Mouse (Mus musculus): Measurements from ENCODE around the gene Mmp11. TPM values are rescaled to one million over a fixed set of nuclear protein-coding genes. Genes with fewer than 3 reads are reported as not detected.
"Not testable (repeated sequence)": the region's sequence is repeated elsewhere in the genome, so short reads cannot be mapped to it uniquely, and the experiment has no call there.

Gene Mmp11
- polyA plus RNA-seq, 1 experiment from 2014 or later, result 24.3 TPM

GRCm38 (mm10) chr10:75889406-75890153 lies 46.7 kb downstream of the Mmp11 start:
- no peaks in the 10 kb centered on the region for H3K27me3 ChIP-seq (replicated peaks; ENCODE audit: control insufficient read depth, insufficient read depth, low read length)
- no peak overlapping the region; the same call in 1 of the 2 replicates for H3K9ac ChIP-seq (replicated peaks; ENCODE audit: low read depth, low read length)
- no peak overlapping the region for H3K4me3 ChIP-seq (replicated peaks; ENCODE audit: low read length)
- no peak overlapping the region for H3K4me2 ChIP-seq (ENCODE audit: low read length)
- H3K36me3 ChIP-seq (ENCODE audit: control insufficient read depth, insufficient read depth), result no peaks in the 10 kb centered on the region; the same call in 1 of the 2 replicates
- ATAC-seq, result no peak
- WGBS, result 65% methylated on average over 8 of the region's 8 CpGs
- H3K4me1 ChIP-seq (replicated peaks; ENCODE audit: control insufficient read depth, insufficient read depth, low read length), result peaks cover 10% of the 10 kb centered on the region
- no peaks in the 10 kb centered on the region for H3K9me3 ChIP-seq (ENCODE audit: control insufficient read depth, low read length)
- no peak overlapping the region for H3K27ac ChIP-seq (ENCODE audit: low read length)

- not testable (repeated sequence) for H3K36me3 ChIP-seq (ENCODE audit: control insufficient read depth, insufficient read depth); H3K9me3 ChIP-seq (ENCODE audit: control insufficient read depth, low read length); H3K4me3 ChIP-seq (replicated peaks; ENCODE audit: low read length); ATAC-seq; H3K27ac ChIP-seq (ENCODE audit: low read length); H3K9ac ChIP-seq (replicated peaks; ENCODE audit: low read depth, low read length); H3K4me1 ChIP-seq (replicated peaks; ENCODE audit: control insufficient read depth, insufficient read depth, low read length); H3K4me2 ChIP-seq (ENCODE audit: low read length); H3K27me3 ChIP-seq (replicated peaks; ENCODE audit: control insufficient read depth, insufficient read depth, low read length)
- 92% methylated on average over 5 of the region's 5 CpGs for WGBS
Observed at GRCm38 (mm10) chr10:75887504-75887903, 48.8 kb downstream of the Mmp11 start.

GRCm38 (mm10) chr10:75884742-75885141 lies 51.6 kb downstream of the Mmp11 start:
- no peak overlapping the region for H3K4me3 ChIP-seq (replicated peaks; ENCODE audit: low read length)
- no peaks in the 10 kb centered on the region for H3K36me3 ChIP-seq (ENCODE audit: control insufficient read depth, insufficient read depth)
- H3K4me2 ChIP-seq (ENCODE audit: low read length), result no peak overlapping the region
- H3K27me3 ChIP-seq (replicated peaks; ENCODE audit: control insufficient read depth, insufficient read depth, low read length), result no peaks in the 10 kb centered on the region
- H3K27ac ChIP-seq (ENCODE audit: low read length), result no peak overlapping the region
- H3K4me1 ChIP-seq (replicated peaks; ENCODE audit: control insufficient read depth, insufficient read depth, low read length), result peaks cover 16% of the 10 kb centered on the region
- H3K9ac ChIP-seq (replicated peaks; ENCODE audit: low read depth, low read length), result no peak overlapping the region
- no peak for ATAC-seq
- 95% methylated on average over 8 of the region's 8 CpGs for WGBS
- H3K9me3 ChIP-seq (ENCODE audit: control insufficient read depth, low read length), result no peaks in the 10 kb centered on the region

- Histone ChIP-seq H3K9me3 (ENCODE audit: control insufficient read depth, low read length) (no peaks in the 10 kb centered on the region), H3K27ac (ENCODE audit: low read length) (no peak overlapping the region), H3K36me3 (ENCODE audit: control insufficient read depth, insufficient read depth) (no peaks in the 10 kb centered on the region), H3K9ac (replicated peaks; ENCODE audit: low read depth, low read length) (no peak overlapping the region), H3K4me2 (ENCODE audit: low read length) (no peak overlapping the region), H3K4me3 (replicated peaks; ENCODE audit: low read length) (no peak overlapping the region), H3K4me1 (replicated peaks; ENCODE audit: control insufficient read depth, insufficient read depth, low read length) (peaks cover 16% of the 10 kb centered on the region), H3K27me3 (replicated peaks; ENCODE audit: control insufficient read depth, insufficient read depth, low read length) (no peaks in the 10 kb centered on the region)
- under 1% methylated on average over 10 of the region's 10 CpGs for WGBS
- ATAC-seq, result peak; percentile 70; the same call in 1 of the 2 replicates
Observed at GRCm38 (mm10) chr10:75883232-75883552, 53.1 kb downstream of the Mmp11 start.

- no peak overlapping the region for H3K4me3 ChIP-seq (replicated peaks; ENCODE audit: low read length)
- no peaks in the 10 kb centered on the region for H3K27me3 ChIP-seq (replicated peaks; ENCODE audit: control insufficient read depth, insufficient read depth, low read length)
- no peak overlapping the region for H3K27ac ChIP-seq (ENCODE audit: low read length)
- H3K4me2 ChIP-seq (ENCODE audit: low read length), result no peak overlapping the region
- no peak overlapping the region for H3K9ac ChIP-seq (replicated peaks; ENCODE audit: low read depth, low read length)
- H3K9me3 ChIP-seq (ENCODE audit: control insufficient read depth, low read length), result no peaks in the 10 kb centered on the region
- no peaks in the 10 kb centered on the region for H3K36me3 ChIP-seq (ENCODE audit: control insufficient read depth, insufficient read depth)
- 5% methylated on average over 15 of the region's 15 CpGs for WGBS
- peaks cover 16% of the 10 kb centered on the region for H3K4me1 ChIP-seq (replicated peaks; ENCODE audit: control insufficient read depth, insufficient read depth, low read length)
- no peak for ATAC-seq
Observed at GRCm38 (mm10) chr10:75882433-75883231, 53.7 kb downstream of the Mmp11 start.

GRCm38 (mm10) chr10:75881578-75882432 lies 54.5 kb downstream of the Mmp11 start:
- WGBS, result 12% methylated on average over 20 of the region's 20 CpGs
- Histone ChIP-seq H3K9me3 (ENCODE audit: control insufficient read depth, low read length) (no peaks in the 10 kb centered on the region), H3K4me1 (replicated peaks; ENCODE audit: control insufficient read depth, insufficient read depth, low read length) (peaks cover 16% of the 10 kb centered on the region), H3K9ac (replicated peaks; ENCODE audit: low read depth, low read length) (no peak overlapping the region), H3K27ac (ENCODE audit: low read length) (0 out of 2 replicates have a peak overlapping the region, but pooled peaks have one; percentile 24), H3K4me2 (ENCODE audit: low read length) (no peak overlapping the region), H3K27me3 (replicated peaks; ENCODE audit: control insufficient read depth, insufficient read depth, low read length) (no peaks in the 10 kb centered on the region), H3K36me3 (ENCODE audit: control insufficient read depth, insufficient read depth) (no peaks in the 10 kb centered on the region), H3K4me3 (replicated peaks; ENCODE audit: low read length) (no peak overlapping the region)
- ATAC-seq, result peak; percentile 32; the same call in 1 of the 2 replicates

GRCm38 (mm10) chr10:75880771-75881577 lies 55.3 kb downstream of the Mmp11 start:
- WGBS, result 28% methylated on average over 6 of the region's 6 CpGs
- Histone ChIP-seq H3K9ac (replicated peaks; ENCODE audit: low read depth, low read length) (no peak overlapping the region), H3K4me1 (replicated peaks; ENCODE audit: control insufficient read depth, insufficient read depth, low read length) (peaks cover 16% of the 10 kb centered on the region), H3K36me3 (ENCODE audit: control insufficient read depth, insufficient read depth) (no peaks in the 10 kb centered on the region), H3K9me3 (ENCODE audit: control insufficient read depth, low read length) (no peaks in the 10 kb centered on the region), H3K27me3 (replicated peaks; ENCODE audit: control insufficient read depth, insufficient read depth, low read length) (no peaks in the 10 kb centered on the region), H3K4me2 (ENCODE audit: low read length) (no peak overlapping the region), H3K27ac (ENCODE audit: low read length) (0 out of 2 replicates have a peak overlapping the region, but pooled peaks have one; percentile 24), H3K4me3 (replicated peaks; ENCODE audit: low read length) (no peak overlapping the region)
- ATAC-seq, result no peak

- Histone ChIP-seq H3K27me3 (replicated peaks; ENCODE audit: control insufficient read depth, insufficient read depth, low read length) (no peaks in the 10 kb centered on the region), H3K9me3 (ENCODE audit: control insufficient read depth, low read length) (no peaks in the 10 kb centered on the region), H3K36me3 (ENCODE audit: control insufficient read depth, insufficient read depth) (no peaks in the 10 kb centered on the region), H3K27ac (ENCODE audit: low read length) (no peak overlapping the region), H3K4me1 (replicated peaks; ENCODE audit: control insufficient read depth, insufficient read depth, low read length) (peaks cover 16% of the 10 kb centered on the region), H3K4me2 (ENCODE audit: low read length) (no peak overlapping the region), H3K4me3 (replicated peaks; ENCODE audit: low read length) (no peak overlapping the region), H3K9ac (replicated peaks; ENCODE audit: low read depth, low read length) (no peak overlapping the region)
- no peak for ATAC-seq
- WGBS, result 90% methylated on average over 10 of the region's 10 CpGs
Observed at GRCm38 (mm10) chr10:75880351-75880750, 55.9 kb downstream of the Mmp11 start.
